In the genomic region with DNA sequence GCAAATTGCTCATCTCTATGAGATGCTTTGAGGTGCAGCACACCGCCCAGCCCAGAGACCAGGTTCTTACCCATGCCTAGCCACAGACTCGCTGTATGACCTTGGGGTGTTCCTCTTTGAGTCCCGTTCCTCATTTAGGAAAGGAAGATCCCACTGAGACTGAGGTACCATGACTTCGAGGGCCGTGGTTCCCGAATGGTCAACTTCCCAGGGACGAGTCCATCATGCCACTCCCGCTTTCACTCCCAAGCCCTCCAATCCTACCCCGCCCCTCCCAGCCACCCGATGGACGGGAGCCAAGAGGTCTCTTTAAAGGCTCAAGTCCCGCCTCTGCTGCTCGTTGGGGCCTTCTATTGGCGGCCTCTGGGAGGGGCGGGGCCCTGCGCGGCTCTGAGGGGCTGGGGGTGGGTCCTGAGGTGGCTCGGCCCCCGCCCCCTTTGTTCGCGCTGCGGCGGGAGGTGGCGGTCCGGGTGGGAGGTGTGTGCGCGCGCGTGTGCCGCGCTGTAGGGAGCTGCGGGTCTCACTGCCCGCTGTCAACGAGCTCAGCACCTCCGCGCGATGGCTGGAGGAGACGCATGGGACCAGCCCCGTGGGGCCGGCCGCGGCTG, we compare ENCODE assay signal across 8 mouse cellular contexts. TPM values are rescaled to one million over a fixed set of nuclear protein-coding genes. Genes with fewer than 3 reads are reported as not detected.
A peak's percentile ranks its signal among the peaks of the same experiment; 100 is the strongest.
DNase-seq lines count a peak whose midpoint lies in the region; ATAC-seq and TF ChIP-seq lines count a peak whose summit lies in the region.

A gene (plus strand): TSS at position 439 of the 608 bp plus-strand sequence.

- no peaks in the 10 kb centered on the region for H3K9me3 ChIP-seq in forebrain, embryonic 11.5 days (ENCODE audit: control insufficient read depth, low read length)
- no peaks in the 10 kb centered on the region for H3K9me3 ChIP-seq in heart, embryonic 16.5 days (replicated peaks; ENCODE audit: control insufficient read depth, low read length)
- H3K9me3 ChIP-seq in liver, embryonic 13.5 days (replicated peaks) = no peaks in the 10 kb centered on the region
- no peaks in the 10 kb centered on the region for H3K9me3 ChIP-seq in stomach, embryonic 15.5 days

- peak; percentile 90 for TF ChIP-seq POLR2A in brain, embryonic 14.5 days (IDR thresholded peaks at IDR 0.05; ENCODE audit: borderline replicate concordance, extremely low read depth, insufficient read depth, insufficient read length, poor library complexity, severe bottlenecking)

- H3K4me2 ChIP-seq in forebrain, embryonic 11.5 days (ENCODE audit: low read depth, low read length, severe bottlenecking) = peak within 1 kb of the TSS; percentile 88
- peak within 1 kb of the TSS; percentile 93 for H3K4me2 ChIP-seq in heart, embryonic 16.5 days (ENCODE audit: low read depth, low read length)
- peak within 1 kb of the TSS; percentile 99 for H3K4me2 ChIP-seq in liver, embryonic 13.5 days
- peak within 1 kb of the TSS; percentile 99 for H3K4me2 ChIP-seq in stomach, embryonic 15.5 days

- DNase-seq in B cell, adult 2 months = peak; percentile 91
- DNase-seq in brain, embryonic 14.5 days (ENCODE audit: low read depth) = peak; percentile 99
- peak; percentile 97 for DNase-seq in forebrain, embryonic 11.5 days (ENCODE audit: low spot score)
- DNase-seq in kidney, postnatal 25 days = peak; percentile 84 to 91
- peak; percentile 77 for DNase-seq in liver, embryonic 13.5 days
- peak; percentile 94 for DNase-seq in neural tube, embryonic 10.5 days (ENCODE audit: extremely low spot score, low spot score)

- peaks cover 13% of the 10 kb centered on the region for H3K4me1 ChIP-seq in forebrain, embryonic 11.5 days (replicated peaks; ENCODE audit: control insufficient read depth, insufficient read depth, low read length)
- peaks cover 48% of the 10 kb centered on the region for H3K4me1 ChIP-seq in heart, embryonic 16.5 days (ENCODE audit: control insufficient read depth, insufficient read depth, low read length)
- peaks cover 91% of the 10 kb centered on the region for H3K4me1 ChIP-seq in liver, embryonic 13.5 days (replicated peaks)
- H3K4me1 ChIP-seq in stomach, embryonic 15.5 days = peaks cover 80% of the 10 kb centered on the region

- peaks cover 2% of the 10 kb centered on the region for H3K27me3 ChIP-seq in forebrain, embryonic 11.5 days (ENCODE audit: control insufficient read depth, insufficient read depth, low read length)
- no peaks in the 10 kb centered on the region; the same call in 1 of the 2 replicates for H3K27me3 ChIP-seq in heart, embryonic 16.5 days (ENCODE audit: control insufficient read depth, insufficient read depth, low read length)
- no peaks in the 10 kb centered on the region for H3K27me3 ChIP-seq in liver, embryonic 13.5 days
- no peaks in the 10 kb centered on the region for H3K27me3 ChIP-seq in stomach, embryonic 15.5 days (replicated peaks)

- peak within 1 kb of the TSS; percentile 75 for H3K4me3 ChIP-seq in forebrain, embryonic 11.5 days (ENCODE audit: low read depth, low read length)
- H3K4me3 ChIP-seq in heart, embryonic 16.5 days (ENCODE audit: low read length) = peak within 1 kb of the TSS; percentile 64
- peak within 1 kb of the TSS; percentile 74 for H3K4me3 ChIP-seq in liver, embryonic 13.5 days (replicated peaks)
- H3K4me3 ChIP-seq in stomach, embryonic 15.5 days (replicated peaks) = peak within 1 kb of the TSS; percentile 80

- peak within 1 kb of the TSS; percentile 86 for H3K9ac ChIP-seq in forebrain, embryonic 11.5 days (ENCODE audit: low read length)
- H3K9ac ChIP-seq in heart, embryonic 16.5 days (ENCODE audit: low read length) = peak within 1 kb of the TSS; percentile 75
- H3K9ac ChIP-seq in liver, embryonic 13.5 days = peak within 1 kb of the TSS; percentile 80
- peak within 1 kb of the TSS; percentile 74 for H3K9ac ChIP-seq in stomach, embryonic 15.5 days

- H3K27ac ChIP-seq in forebrain, embryonic 11.5 days (ENCODE audit: low read depth, low read length) = peak within 1 kb of the TSS; percentile 66; the same call in 1 of the 2 replicates
- peak within 1 kb of the TSS; percentile 22 for H3K27ac ChIP-seq in heart, embryonic 16.5 days (ENCODE audit: low read length)
- peak within 1 kb of the TSS; percentile 6; the same call in 1 of the 2 replicates for H3K27ac ChIP-seq in liver, embryonic 13.5 days
- H3K27ac ChIP-seq in stomach, embryonic 15.5 days = peak within 1 kb of the TSS; percentile 58; the same call in 1 of the 2 replicates

- no peaks in the 10 kb centered on the region for H3K36me3 ChIP-seq in forebrain, embryonic 11.5 days (ENCODE audit: control insufficient read depth, insufficient read depth, low read length)
- H3K36me3 ChIP-seq in heart, embryonic 16.5 days (ENCODE audit: control insufficient read depth, insufficient read depth) = no peaks in the 10 kb centered on the region
- H3K36me3 ChIP-seq in liver, embryonic 13.5 days = no peaks in the 10 kb centered on the region
- no peaks in the 10 kb centered on the region for H3K36me3 ChIP-seq in stomach, embryonic 15.5 days

- peak; percentile 93 for ATAC-seq in forebrain, embryonic 11.5 days (replicated peaks; ENCODE audit: low FRiP score)
- ATAC-seq in heart, embryonic 16.5 days (replicated peaks; ENCODE audit: extremely low read depth, insufficient read depth, low FRiP score) = peak; percentile 93
- ATAC-seq in liver, embryonic 13.5 days (ENCODE audit: low read depth) = peak; percentile 79
- peak; percentile 86 for ATAC-seq in stomach, embryonic 15.5 days (ENCODE audit: insufficient read depth, low FRiP score, low read depth)

- 1% methylated on average over 42 of the region's 42 CpGs for WGBS in forebrain, embryonic 11.5 days
- 2% methylated on average over 42 of the region's 42 CpGs for WGBS in heart, embryonic 16.5 days
- under 1% methylated on average over 42 of the region's 42 CpGs for WGBS in liver, embryonic 13.5 days (ENCODE audit: insufficient replicate concordance)
- WGBS in stomach, embryonic 15.5 days = 1% methylated on average over 38 of the region's 42 CpGs

- no peak for TF ChIP-seq CTCF in brain, embryonic 14.5 days (IDR thresholded peaks at IDR 0.05; ENCODE audit: borderline replicate concordance, extremely low read depth, insufficient read depth, insufficient read length)

RNA-seq across cellular contexts. Expression of the gene that starts here (rescaled TPM):
- 140 and 182 TPM in 2 replicates for polyA plus RNA-seq in brain, embryonic 14.5 days (2012; rRNA removed)
- polyA plus RNA-seq in forebrain, embryonic 11.5 days (2014; fragmentation: Nextera tagmentation; extraction: Ambion mirVana) = 16.4 and 19.1 TPM in 2 replicates
- 1.8 and 2.6 TPM in 2 replicates for polyA plus RNA-seq in heart, embryonic 16.5 days (2015; fragmentation: Nextera tagmentation; extraction: Ambion mirVana)
- 1.1 and 1.2 TPM in 2 replicates for polyA plus RNA-seq in liver, embryonic 13.5 days (2015; fragmentation: Nextera tagmentation; extraction: Ambion mirVana)
- polyA plus RNA-seq in stomach, embryonic 15.5 days (2015; fragmentation: Nextera tagmentation; extraction: Ambion mirVana) = 3.3 and 3.8 TPM in 2 replicates

Comparison
In these comparisons a context has a peak if more than half of its experiments do, and no peak if none do; other contexts are left out.
1. Peak in every context shown above with its lines: DNase-seq, ATAC-seq, H3K4me3 ChIP-seq and H3K27ac ChIP-seq.
2. H3K27ac ChIP-seq: peak in every context shown above with its lines; median percentile 66 in forebrain, embryonic 11.5 days; 58 in stomach, embryonic 15.5 days; 22 in heart, embryonic 16.5 days; 6 in liver, embryonic 13.5 days.